Mouse (Mus musculus): Measurements from ENCODE around the gene Prss53. TPM values are rescaled to one million over a fixed set of nuclear protein-coding genes. Genes with fewer than 3 reads are reported as not detected.

Prss53 gene
- polyA plus RNA-seq, 1 experiment from 2014 or later: 0.39 TPM

GRCm38 (mm10) chr7:127926066-127926465, 35.3 kb upstream of the Prss53 start:
- Histone ChIP-seq H3K4me3 (ENCODE audit: low read depth, low read length) (no peak overlapping the region), H3K27ac (ENCODE audit: low read depth) (no peak overlapping the region), H3K36me3 (replicated peaks; ENCODE audit: insufficient read depth, low read length) (peaks cover 16% of the 10 kb centered on the region; the same call in 1 of the 2 replicates), H3K9ac (replicated peaks) (no peak overlapping the region), H3K27me3 (ENCODE audit: insufficient read depth, low read length) (no peaks in the 10 kb centered on the region), H3K4me2 (ENCODE audit: low read depth, low read length) (no peak overlapping the region), H3K9me3 (ENCODE audit: low read length) (no peaks in the 10 kb centered on the region), H3K4me1 (ENCODE audit: insufficient read depth) (peaks cover 34% of the 10 kb centered on the region)
- 89% methylated on average over 8 of the region's 8 CpGs for WGBS (ENCODE audit: insufficient replicate concordance)
- DNase-seq: no peak
- no peak for ATAC-seq
- TF ChIP-seq CTCF (IDR thresholded peaks at IDR 0.05; ENCODE audit: low read depth) (no peak), EP300 (IDR thresholded peaks at IDR 0.05; ENCODE audit: low read depth) (no peak)

GRCm38 (mm10) chr7:127925252-127925651, 34.5 kb upstream of the Prss53 start:
- peaks cover 16% of the 10 kb centered on the region; the same call in 1 of the 2 replicates for H3K36me3 ChIP-seq (replicated peaks; ENCODE audit: insufficient read depth, low read length)
- 89% methylated on average over 5 of the region's 5 CpGs for WGBS (ENCODE audit: insufficient replicate concordance)
- no peaks in the 10 kb centered on the region for H3K9me3 ChIP-seq (ENCODE audit: low read length)
- no peaks in the 10 kb centered on the region for H3K27me3 ChIP-seq (ENCODE audit: insufficient read depth, low read length)
- no peak overlapping the region for H3K27ac ChIP-seq (ENCODE audit: low read depth)
- no peak for TF ChIP-seq CTCF (IDR thresholded peaks at IDR 0.05; ENCODE audit: low read depth)
- no peak for TF ChIP-seq EP300 (IDR thresholded peaks at IDR 0.05; ENCODE audit: low read depth)
- H3K4me2 ChIP-seq (ENCODE audit: low read depth, low read length): no peak overlapping the region
- ATAC-seq: no peak
- DNase-seq: no peak
- H3K4me3 ChIP-seq (ENCODE audit: low read depth, low read length): no peak overlapping the region
- no peak overlapping the region for H3K9ac ChIP-seq (replicated peaks)
- H3K4me1 ChIP-seq (ENCODE audit: insufficient read depth): peaks cover 34% of the 10 kb centered on the region

GRCm38 (mm10) chr7:127923714-127924113, 32.9 kb upstream of the Prss53 start:
- H3K27ac ChIP-seq (ENCODE audit: low read depth): 0 out of 2 replicates have a peak overlapping the region, but pooled peaks have one; percentile 86
- peaks cover 16% of the 10 kb centered on the region; the same call in 1 of the 2 replicates for H3K36me3 ChIP-seq (replicated peaks; ENCODE audit: insufficient read depth, low read length)
- H3K9ac ChIP-seq (replicated peaks): 0 out of 2 replicates have a peak overlapping the region, but pooled peaks have one; percentile 7
- ATAC-seq: no peak
- H3K27me3 ChIP-seq (ENCODE audit: insufficient read depth, low read length): no peaks in the 10 kb centered on the region
- H3K4me2 ChIP-seq (ENCODE audit: low read depth, low read length): no peak overlapping the region
- no peak for DNase-seq
- H3K4me1 ChIP-seq (ENCODE audit: insufficient read depth): peaks cover 33% of the 10 kb centered on the region
- WGBS (ENCODE audit: insufficient replicate concordance): 68% methylated on average over 5 of the region's 5 CpGs
- no peak for TF ChIP-seq CTCF (IDR thresholded peaks at IDR 0.05; ENCODE audit: low read depth)
- TF ChIP-seq EP300 (IDR thresholded peaks at IDR 0.05; ENCODE audit: low read depth): no peak
- H3K4me3 ChIP-seq (ENCODE audit: low read depth, low read length): no peak overlapping the region
- no peaks in the 10 kb centered on the region for H3K9me3 ChIP-seq (ENCODE audit: low read length)

- no peak for DNase-seq
- TF ChIP-seq CTCF (IDR thresholded peaks at IDR 0.05; ENCODE audit: low read depth) (no peak), EP300 (IDR thresholded peaks at IDR 0.05; ENCODE audit: low read depth) (0 out of 2 replicates have a peak, but pooled peaks have one; percentile 3)
These were observed 31.9 kb upstream of the Prss53 start for GRCm38 (mm10) chr7:127922451-127923275.

GRCm38 (mm10) chr7:127921516-127921915, 30.7 kb upstream of the Prss53 start:
- H3K27ac ChIP-seq (ENCODE audit: low read depth): peak overlapping the region; percentile 86
- H3K36me3 ChIP-seq (replicated peaks; ENCODE audit: insufficient read depth, low read length): peaks cover 19% of the 10 kb centered on the region; the same call in 1 of the 2 replicates

More at GRCm38 (mm10) chr7:127922451-127923275, 31.9 kb upstream of the Prss53 start:
- 0 out of 2 replicates have a peak overlapping the region, but pooled peaks have one; percentile 21 for H3K9ac ChIP-seq (replicated peaks)
- no peak overlapping the region for H3K4me2 ChIP-seq (ENCODE audit: low read depth, low read length)
- H3K9me3 ChIP-seq (ENCODE audit: low read length): no peaks in the 10 kb centered on the region
- peak; percentile 54 for ATAC-seq
- 35% methylated on average over 6 of the region's 6 CpGs for WGBS (ENCODE audit: insufficient replicate concordance)
- H3K27ac ChIP-seq (ENCODE audit: low read depth): peak overlapping the region; percentile 86
- H3K4me3 ChIP-seq (ENCODE audit: low read depth, low read length): no peak overlapping the region
- H3K4me1 ChIP-seq (ENCODE audit: insufficient read depth): peaks cover 25% of the 10 kb centered on the region
- peaks cover 19% of the 10 kb centered on the region; the same call in 1 of the 2 replicates for H3K36me3 ChIP-seq (replicated peaks; ENCODE audit: insufficient read depth, low read length)
- no peaks in the 10 kb centered on the region for H3K27me3 ChIP-seq (ENCODE audit: insufficient read depth, low read length)

GRCm38 (mm10) chr7:127919290-127919689, 28.5 kb upstream of the Prss53 start:
- WGBS (ENCODE audit: insufficient replicate concordance): 70% methylated on average over 7 of the region's 7 CpGs
- Histone ChIP-seq H3K36me3 (replicated peaks; ENCODE audit: insufficient read depth, low read length) (peaks cover 14% of the 10 kb centered on the region), H3K4me1 (ENCODE audit: insufficient read depth) (peaks cover 18% of the 10 kb centered on the region), H3K9me3 (ENCODE audit: low read length) (no peaks in the 10 kb centered on the region), H3K27me3 (ENCODE audit: insufficient read depth, low read length) (no peaks in the 10 kb centered on the region), H3K9ac (replicated peaks) (no peak overlapping the region), H3K27ac (ENCODE audit: low read depth) (no peak overlapping the region), H3K4me3 (ENCODE audit: low read depth, low read length) (no peak overlapping the region), H3K4me2 (ENCODE audit: low read depth, low read length) (no peak overlapping the region)
- TF ChIP-seq EP300 (IDR thresholded peaks at IDR 0.05; ENCODE audit: low read depth): no peak
- peak; percentile 58 for TF ChIP-seq CTCF (IDR thresholded peaks at IDR 0.05; ENCODE audit: low read depth)
- ATAC-seq (0 out of 2 replicates have a peak, but pooled peaks have one; percentile 6), DNase-seq (peak; percentile 57)

More at GRCm38 (mm10) chr7:127921516-127921915, 30.7 kb upstream of the Prss53 start:
- H3K9ac ChIP-seq (replicated peaks): no peak overlapping the region
- no peak overlapping the region for H3K4me3 ChIP-seq (ENCODE audit: low read depth, low read length)
- peak; percentile 15; the same call in 1 of the 2 replicates for ATAC-seq
- TF ChIP-seq EP300 (IDR thresholded peaks at IDR 0.05; ENCODE audit: low read depth) (no peak), CTCF (IDR thresholded peaks at IDR 0.05; ENCODE audit: low read depth) (peak; percentile 71)
- H3K4me1 ChIP-seq (ENCODE audit: insufficient read depth): peaks cover 22% of the 10 kb centered on the region
- WGBS (ENCODE audit: insufficient replicate concordance): 50% methylated on average over 8 of the region's 8 CpGs
- H3K27me3 ChIP-seq (ENCODE audit: insufficient read depth, low read length): no peaks in the 10 kb centered on the region
- H3K4me2 ChIP-seq (ENCODE audit: low read depth, low read length): no peak overlapping the region
- peak; percentile 65 for DNase-seq
- H3K9me3 ChIP-seq (ENCODE audit: low read length): no peaks in the 10 kb centered on the region

All from liver, postnatal 0 days (tissue).